Mouse (Mus musculus): Measurements from ENCODE around the gene Asap3.

Asap3 gene

DNA sequence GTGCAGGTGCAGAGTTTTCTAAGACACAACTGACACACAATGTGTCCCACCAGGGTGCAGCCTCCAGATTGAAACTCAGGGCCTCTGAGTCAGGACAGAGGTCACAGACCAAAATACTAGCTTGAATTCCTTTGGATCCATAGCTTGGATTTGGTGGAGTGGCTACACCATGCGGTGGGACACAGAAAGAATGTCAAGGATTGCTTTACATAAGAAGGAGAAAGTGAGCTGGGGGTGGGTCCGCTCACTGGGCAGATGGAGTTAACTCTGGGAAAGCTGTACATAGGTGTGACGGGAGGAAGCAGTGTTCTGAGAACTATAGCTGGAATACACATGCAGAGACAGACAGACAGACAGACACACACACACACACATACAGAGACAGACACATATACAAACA is 53.8 kb downstream of the Asap3 start:
- no peak for DNase-seq (ENCODE audit: low read depth)

DNA sequence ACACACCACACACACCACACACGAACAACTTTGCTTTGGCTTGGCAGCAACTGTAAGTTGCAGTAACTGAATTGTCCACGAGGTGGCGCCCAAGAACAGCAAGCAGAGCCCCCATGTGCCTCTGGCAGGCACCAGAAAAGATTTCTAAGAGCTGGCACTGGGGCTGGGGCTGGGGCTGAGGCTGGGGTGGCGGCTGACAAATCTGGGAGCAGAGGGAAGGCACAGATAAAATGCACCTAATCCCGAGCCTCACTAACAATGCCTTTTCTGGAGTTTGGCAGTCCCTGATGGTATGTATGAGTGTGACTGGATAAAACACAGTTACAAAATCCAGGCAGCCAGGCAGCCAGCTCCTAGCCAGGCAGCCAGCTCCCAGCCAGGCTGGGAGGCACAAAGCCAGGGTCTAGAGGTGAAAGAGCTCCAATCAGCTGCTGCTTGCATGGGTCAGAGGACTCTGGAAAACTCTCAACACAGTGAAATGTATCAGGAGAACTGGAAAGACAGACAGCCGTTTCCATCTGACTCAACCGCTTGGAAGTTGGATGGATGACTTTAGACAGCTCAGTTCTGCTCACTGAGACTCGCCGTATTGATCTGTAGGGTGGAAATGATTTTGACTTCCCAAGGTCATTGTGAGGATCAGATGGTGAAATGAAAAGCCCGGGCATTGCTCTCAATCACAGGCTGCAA is 54.5 kb downstream of the Asap3 start:
- peak; percentile 84 for DNase-seq (ENCODE audit: low read depth)

DNA sequence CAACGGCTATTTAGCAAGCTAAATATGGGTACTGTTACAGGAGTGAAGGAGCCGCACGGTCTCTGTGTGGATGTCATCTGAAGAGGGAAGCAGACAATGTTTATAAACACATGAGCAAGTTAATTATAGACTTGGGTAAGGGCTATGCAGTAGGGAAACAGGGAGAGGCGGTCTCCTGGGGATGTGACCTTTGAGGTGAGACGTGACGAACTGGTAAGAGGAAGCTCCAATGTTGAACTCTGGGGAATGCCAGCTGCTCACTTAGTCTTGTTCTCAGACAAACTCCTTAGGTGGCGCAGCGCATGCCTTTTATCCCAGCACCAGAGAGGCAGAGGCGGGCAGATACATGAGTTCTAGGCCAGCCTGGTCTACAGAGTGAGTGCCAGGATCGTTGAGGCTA is 55.7 kb downstream of the Asap3 start:
- DNase-seq (ENCODE audit: low read depth) = no peak

DNA sequence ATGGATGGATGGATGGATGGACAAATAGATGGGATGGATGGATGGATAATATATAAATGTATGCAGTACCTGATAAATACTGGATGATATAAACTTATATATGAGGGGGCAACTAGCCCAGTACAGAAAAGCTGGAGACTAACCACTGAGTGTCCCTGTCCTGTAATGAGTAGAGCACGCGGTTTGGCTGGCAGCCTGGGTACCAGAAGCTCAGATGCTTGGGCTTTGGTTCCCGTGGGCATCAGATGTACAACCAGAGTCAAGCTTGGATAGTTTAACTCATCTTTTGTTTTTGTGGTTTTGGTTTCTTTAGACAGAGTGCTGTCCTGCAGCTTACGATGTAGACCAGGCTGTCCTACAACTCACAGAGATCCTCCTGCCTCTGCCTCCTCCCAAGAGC is 57.4 kb downstream of the Asap3 start:
- no peak for DNase-seq (ENCODE audit: low read depth)

DNA sequence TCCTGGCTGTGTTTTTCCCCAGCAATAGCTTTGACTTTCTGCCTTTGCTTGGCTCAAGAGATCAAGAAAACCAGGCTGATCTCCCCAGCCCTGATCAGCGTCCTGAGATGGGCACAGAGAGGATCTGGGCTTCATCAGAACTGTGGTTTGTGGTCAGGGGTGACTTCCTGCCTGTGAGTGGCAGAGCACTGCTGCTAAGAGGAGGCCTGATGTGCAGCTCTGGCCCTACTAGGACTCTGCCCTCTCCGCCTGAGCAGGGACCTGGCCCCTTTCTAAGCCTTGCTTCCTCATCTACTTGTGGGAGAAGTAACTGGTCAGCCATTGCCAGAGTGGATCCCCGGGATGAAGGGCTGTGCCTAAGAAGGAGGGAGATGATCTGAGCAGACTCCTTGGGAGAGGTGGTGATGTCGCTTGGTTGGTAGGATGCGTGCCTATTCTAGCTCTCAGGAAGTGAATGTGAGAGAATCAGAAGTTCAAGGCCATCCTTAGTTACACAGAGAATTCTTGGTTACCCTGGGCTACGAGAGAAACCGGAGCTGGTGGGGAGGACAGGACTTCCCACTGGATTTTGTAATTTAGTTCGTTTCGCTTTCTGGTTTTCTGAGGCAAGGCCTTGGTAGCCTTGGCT is 60.7 kb downstream of the Asap3 start:
- DNase-seq (ENCODE audit: low read depth) = no peak

DNA sequence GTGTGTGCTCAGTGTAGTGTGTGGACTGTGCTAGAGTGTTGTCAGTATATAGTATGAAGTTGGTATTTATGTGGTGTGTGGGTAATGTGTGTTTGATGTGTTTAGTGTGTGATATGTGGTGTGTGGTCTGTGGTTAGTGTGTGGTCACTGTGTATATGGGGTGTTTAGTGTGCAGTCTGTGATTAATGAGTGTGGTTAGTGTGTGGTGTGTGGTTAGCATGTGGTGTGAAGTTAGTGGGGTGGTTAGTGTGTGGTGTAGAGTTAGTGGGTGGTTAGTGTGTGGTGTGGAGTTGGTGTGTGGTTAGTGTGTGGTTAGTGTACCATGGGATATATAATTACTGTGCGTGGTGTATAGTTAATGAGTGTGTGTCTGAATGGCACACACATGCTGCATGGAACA is 62.7 kb downstream of the Asap3 start:
- no peak for DNase-seq (ENCODE audit: low read depth)

DNA sequence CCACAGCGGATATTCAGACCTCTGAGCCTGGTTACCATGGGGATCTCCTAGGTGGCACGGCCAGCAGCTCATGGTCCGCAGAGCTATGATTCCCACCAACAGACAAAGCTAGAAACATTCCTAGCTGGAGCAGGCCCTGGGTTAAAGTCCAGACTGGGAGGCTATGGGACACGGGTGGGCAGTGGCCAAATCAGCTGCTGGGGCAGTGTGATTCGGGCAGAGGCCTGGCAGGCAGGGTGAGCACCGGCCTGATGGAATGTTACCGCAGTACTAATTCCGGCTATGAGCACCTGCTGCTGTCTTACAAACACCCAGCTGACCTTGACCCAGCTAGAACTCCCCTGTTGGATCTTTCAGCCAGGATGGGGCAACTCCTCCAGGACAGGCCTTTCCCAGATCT is 64.5 kb downstream of the Asap3 start:
- no peak for DNase-seq (ENCODE audit: low read depth)

DNA sequence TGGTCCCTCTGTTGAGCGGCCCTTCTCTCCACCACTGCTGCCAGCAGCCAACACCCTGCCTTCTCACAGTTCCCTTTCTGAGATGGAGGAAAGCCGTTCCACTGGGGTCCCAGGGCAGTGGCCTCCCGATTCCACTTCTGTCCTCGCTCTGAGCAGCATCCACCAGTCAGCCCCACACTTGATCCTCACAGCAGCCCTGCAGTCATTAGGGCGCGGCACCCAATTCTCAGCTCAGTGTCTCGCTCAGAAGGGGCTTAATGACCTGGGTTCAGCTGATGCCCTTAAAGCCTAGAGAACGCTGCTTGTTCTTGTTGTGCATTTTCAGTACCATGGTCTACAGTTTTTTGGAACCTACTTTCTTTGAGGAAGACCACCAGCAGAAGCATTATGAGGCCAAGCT is 74.9 kb downstream of the Asap3 start:
- DNase-seq (ENCODE audit: low read depth) = no peak

DNA sequence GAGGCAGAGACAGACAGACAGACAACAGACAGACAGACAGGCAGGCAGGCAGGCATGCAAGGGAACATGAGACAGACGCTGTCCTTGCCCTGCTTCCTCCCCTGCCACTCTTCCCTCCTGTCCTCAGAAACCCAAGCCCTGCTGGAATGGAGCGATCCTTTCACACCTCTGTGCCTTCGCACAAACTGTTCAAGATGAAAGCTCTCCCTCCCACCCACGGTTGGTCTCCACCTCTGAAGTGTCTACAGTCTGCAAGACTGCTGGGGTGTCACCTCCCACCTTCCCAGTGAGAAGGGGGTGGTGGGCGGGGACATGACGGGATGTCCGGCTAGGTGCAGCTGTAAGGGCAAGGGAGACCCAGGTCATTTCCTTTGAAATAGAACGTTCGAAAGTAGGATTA is 75.4 kb downstream of the Asap3 start:
- no peak for DNase-seq (ENCODE audit: low read depth)

DNA sequence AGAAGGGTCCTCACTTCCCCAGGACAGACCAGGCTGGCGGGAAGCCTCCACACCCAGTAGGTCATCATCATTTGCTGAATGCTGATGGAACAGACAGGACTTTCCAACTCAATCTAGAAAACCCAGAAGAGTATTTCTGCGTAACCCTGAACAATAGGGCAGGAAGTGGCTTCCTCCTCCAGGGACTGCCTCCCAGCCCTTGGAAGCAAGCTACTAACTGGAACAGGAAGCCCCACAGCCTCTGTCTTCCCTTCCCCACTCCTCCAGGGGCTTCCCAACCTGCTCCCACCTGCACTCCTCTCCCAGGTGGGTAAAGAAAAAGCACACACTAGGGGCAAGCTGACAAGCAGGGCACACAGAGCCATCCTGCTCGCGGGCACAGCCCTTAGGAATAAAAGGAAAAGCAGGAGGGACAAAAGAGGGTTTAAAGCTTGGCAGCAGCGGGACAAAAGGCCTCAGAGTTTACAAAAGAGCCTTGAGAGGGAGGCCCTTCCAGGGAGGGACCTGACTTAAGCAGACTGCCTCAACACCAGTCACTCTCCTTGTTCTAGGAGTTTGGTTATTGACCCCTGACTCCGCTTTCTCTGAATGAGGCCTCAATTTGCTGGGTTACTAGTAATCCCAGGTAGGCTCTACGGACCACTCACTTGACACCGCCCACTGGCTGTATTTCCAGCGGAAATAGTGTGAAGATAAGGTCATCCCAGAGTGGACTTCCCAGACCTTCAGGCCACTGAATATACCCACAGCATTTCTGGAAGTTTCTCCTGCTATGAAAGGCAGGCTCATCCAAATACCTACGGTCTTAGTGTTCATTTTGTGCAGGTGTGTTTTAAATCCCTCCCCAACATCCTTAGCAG is 76.7 kb downstream of the Asap3 start:
- DNase-seq (ENCODE audit: low read depth) = no peak

DNA sequence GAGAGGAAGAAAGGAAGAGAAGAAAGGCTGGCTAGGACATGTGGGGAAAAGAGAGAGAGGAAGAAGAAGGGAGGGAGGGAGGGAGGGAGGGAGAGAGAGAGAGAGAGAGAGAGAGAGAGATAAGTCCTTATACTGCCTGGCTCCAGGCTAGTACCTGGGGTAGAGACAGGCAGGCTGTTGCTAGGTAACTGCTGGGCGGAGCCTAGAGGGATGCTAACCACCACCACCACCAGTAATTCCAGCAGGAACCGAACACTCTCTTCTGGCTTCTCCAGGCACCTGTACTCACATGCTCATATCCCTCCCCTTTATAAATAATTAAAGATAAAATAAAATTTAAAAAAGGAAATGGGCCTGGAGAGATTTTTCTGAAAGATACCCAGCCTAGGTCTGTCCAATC is 77.6 kb downstream of the Asap3 start:
- DNase-seq (ENCODE audit: low read depth) = no peak

DNA sequence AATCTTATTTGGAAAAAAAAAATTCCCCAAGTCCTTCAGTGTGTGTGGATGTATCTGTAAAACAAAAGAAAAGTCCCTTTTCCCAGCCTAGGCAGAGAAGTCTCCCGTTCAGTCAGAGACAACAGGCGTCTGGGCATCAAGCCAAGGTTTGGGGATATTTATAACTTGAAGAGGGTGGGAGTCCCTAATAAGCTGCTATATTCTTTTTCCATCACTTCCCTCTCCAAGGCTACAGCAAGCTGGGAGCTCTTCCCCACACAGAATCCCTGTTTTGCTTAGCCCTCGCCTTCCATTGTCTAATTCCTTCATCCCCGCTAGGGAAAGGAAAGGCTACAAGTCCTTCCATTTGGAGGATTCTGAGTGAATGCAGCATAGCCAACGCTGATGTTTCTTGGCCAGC is 78.3 kb downstream of the Asap3 start, which contains the start of gene Zfp46:
TSS of gene Zfp46 (plus strand) at position 229 of the 400 bp plus-strand sequence.
- DNase-seq (ENCODE audit: low read depth) = peak; percentile 60

DNA sequence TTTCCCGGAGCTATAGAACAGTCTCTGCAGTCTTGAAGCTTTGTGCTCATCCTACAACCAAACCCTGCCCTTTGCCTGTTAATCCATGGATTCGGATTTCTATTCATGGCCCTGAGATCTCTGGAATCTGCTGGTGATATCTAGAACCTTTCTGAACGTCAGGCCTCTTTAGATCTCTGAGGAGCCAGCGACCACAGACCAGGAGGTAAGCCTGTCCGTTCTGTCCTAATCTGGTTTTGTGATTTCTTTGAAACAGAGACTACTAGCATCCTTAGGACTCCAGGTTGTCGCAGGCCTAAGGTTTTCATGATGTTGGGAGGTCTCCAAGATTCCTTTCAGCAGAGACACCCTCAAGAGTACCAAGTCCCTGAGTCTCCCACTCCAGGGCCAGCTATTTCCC is 78.7 kb downstream of the Asap3 start:
- DNase-seq (ENCODE audit: low read depth) = no peak

DNA sequence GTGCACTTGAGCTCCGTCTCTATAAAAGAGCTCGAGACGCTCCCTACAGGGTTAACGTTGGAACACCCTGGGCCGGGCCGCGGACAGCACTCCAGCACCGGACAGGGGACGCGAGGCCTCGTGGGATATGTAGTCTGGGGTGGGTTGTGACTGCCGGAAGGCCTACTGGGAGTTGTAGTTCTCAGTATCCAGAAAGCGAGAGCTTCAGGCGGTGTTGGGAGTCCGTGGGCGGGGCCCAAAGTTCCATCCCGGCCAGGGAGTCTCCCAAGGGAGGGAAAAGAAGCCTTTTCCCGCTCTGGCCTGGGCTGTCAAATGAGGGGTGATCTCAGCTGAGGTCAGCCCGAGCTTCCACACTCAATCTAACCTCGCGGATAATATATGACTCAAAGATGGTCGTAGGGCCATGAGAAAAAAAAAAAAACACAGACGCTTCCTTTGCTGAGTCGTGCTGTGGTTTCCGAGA is 79.2 kb downstream of the Asap3 start:
- peak; percentile 95 for DNase-seq (ENCODE audit: low read depth)

DNA sequence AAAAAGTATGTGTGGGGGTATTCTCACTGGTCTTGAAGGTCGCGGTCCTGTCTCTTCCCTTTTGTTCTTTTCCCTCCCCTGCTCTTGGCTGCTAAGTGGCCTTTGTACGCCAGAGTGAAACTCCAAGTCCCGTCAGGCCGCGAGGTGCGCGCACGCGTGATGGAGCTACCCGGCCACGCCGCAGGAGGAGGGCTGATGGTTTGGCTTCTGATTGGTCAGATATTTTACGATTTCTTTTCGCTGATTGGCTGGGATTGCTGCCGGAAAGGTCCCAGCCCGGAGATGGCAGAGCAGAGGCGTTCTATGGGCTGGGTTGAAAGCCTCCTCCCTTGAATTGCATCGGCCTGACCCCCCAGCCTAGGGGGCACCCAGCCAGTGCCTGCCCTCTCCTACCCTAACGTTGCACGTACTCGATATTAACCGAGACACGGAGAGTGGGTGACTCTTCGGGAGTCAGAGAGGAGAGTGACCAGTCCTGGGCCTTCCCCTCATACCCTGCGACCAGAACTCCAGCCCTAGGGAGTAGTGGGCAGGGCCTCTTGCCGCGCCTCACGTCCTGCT is 79.7 kb downstream of the Asap3 start:
- DNase-seq (ENCODE audit: low read depth) = peak; percentile 96

DNA sequence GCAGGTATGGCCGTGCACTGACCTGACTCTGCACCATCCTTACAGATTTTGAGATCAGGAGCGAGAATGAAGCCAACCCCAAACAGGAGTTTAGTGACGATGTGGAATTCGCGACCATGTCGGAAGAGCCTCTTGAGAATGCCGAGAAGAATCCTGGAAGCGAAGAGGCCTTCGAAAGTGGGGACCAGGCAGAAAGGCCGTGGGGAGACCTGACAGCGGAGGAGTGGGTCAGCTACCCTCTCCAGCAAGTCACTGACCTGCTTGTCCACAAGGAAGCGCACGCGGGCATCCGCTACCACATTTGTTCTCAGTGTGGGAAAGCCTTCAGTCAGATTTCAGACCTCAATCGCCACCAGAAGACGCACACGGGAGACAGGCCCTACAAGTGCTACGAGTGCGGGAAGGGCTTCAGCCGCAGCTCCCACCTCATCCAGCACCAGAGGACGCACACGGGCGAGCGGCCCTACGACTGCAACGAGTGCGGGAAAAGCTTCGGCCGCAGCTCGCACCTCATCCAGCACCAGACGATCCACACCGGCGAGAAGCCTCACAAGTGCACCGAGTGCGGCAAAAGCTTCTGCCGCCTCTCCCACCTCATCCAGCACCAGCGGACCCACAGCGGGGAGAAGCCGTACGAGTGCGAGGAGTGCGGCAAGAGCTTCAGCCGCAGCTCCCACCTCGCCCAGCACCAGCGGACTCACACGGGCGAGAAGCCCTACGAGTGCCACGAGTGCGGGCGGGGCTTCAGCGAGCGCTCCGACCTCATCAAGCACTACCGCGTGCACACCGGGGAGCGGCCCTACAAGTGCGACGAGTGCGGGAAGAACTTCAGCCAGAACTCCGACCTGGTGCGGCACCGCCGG is 84.0 kb downstream of the Asap3 start:
- DNase-seq (ENCODE audit: low read depth) = no peak

DNA sequence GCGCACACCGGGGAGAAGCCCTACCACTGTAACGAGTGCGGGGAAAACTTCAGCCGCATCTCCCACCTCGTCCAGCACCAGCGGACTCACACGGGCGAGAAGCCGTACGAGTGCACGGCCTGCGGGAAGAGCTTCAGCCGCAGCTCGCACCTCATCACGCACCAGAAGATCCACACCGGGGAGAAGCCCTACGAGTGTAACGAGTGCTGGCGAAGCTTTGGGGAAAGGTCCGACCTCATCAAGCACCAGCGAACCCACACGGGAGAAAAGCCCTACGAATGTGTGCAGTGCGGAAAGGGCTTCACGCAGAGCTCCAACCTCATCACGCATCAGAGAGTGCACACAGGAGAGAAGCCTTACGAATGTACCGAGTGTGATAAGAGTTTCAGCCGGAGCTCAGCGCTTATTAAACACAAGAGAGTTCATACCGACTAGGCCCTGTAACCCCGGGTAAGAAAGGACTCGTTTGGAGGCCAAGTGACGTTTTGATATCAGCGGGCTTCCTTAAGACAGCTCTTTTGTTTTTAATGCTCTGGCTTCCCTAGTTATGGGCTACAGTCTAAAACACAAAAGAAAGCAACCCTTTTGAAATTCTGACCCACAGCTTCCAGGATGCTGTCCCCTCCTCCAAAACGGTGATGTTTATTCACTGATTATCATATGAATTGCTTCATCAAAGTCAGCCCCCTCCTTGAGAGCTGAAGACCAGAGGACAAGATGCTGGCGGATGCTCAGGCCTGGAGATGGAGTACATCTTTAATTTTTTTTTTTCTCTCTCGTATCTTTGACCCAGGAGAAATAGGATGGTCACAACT is 84.8 kb downstream of the Asap3 start:
- DNase-seq (ENCODE audit: low read depth) = no peak

DNA sequence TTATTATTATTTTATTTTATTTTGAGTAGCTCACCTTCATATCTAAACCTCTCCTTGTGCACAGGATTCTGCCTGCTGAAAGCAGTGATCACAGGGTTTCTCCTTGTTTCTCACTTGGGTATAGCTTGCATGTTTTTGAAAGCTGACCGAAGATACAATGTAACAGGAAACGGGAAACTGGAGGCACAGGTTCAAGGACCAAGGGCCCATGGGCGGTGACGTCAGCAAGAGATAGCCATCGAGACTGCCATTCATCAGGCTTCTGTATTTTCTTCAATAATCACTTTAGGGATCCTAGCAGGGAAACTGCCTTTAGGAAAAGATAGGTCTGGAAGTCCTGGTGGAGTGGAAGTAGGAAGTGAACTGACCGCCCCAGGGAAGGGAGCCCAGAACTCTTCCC is 85.5 kb downstream of the Asap3 start:
- DNase-seq (ENCODE audit: low read depth) = no peak

Data from NIH3T3 (cell line).